In the genomic region with DNA sequence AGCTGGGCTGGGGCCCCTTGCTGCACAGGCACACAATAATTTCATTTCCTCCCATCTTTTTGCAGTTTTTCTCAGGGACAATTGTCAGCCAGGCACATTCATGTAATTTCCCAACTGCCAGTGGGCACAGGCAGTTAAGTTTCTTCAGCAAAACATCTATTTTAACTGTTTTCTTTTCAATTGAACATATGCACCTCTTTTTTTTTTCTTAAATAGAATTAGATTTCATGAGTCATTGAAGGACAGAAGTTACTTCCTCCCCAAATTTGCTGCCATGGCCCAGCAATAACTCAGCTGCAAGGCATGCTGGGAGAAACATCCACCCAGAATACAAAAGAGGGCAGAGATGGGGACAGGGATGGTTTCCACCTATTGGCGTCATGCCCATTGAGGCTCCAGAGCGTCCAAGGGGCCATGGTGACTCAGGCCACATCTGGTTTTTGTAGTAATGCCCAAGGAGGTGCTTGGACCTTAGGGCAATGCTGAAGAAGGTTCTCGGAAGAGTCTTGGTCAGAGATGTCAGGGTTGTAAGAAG, we compare ENCODE assay signal across 21 mouse cellular contexts.
DNase-seq lines count a peak whose midpoint lies in the region; ATAC-seq lines count a peak whose summit lies in the region.
"Had no signal": no experiment of that assay in that cellular context is flagged by ENCODE, and none has a peak within 500 bp of the region (broad histone marks: within the 10 kb centered on the region; RNA-seq: fewer than 3 reads in every experiment).

No protein-coding gene starts in this region.

- no peak for DNase-seq in frontal cortex, postnatal 14 days (ENCODE audit: low spot score in 2 of 2)
- DNase-seq in left cerebral cortex, adult 18-20 months (ENCODE audit: low spot score in 2 of 2): peak; percentile 38 to 49
- DNase-seq in left cerebral cortex, postnatal 4 days: no peak
- DNase-seq in 3134 (ENCODE audit: extremely low read depth, insufficient read length, low spot score) (peak; percentile 22), NIH3T3 (ENCODE audit: low read depth) (peak; percentile 20)
- no peak for DNase-seq in thymus, postnatal 36 days
- DNase-seq in adrenal gland, postnatal 4 days (ENCODE audit: low spot score in 2 of 2): no peak
- DNase-seq: adrenal gland, postnatal 14 days; cerebellum, adult 11 months; cerebellum, adult 8-10 months; cerebellum, postnatal 14 days; gastrocnemius, adult 2 months; gastrocnemius, postnatal 25 days; heart, postnatal 10 days; heart, postnatal 4 days had no signal

- intact Hi-C loops in left cerebral cortex, postnatal 4 days (cut with DNase I): no loop called here

- 0 out of 2 replicates have a peak, but pooled peaks have one; percentile 18 for ATAC-seq in frontal cortex, adult (ENCODE audit: low TSS enrichment)
- ATAC-seq: activated CD4-positive, CD25-positive, alpha-beta regulatory T cell, adult 4 months; forebrain, embryonic 16.5 days; hindbrain, embryonic 16.5 days; inflammation-experienced regulatory T-cells, adult 6 months; Patski had no signal

Comparison
In these comparisons a context has a peak if more than half of its experiments do, and no peak if none do; other contexts are left out.
1. DNase-seq: peak in left cerebral cortex, adult 18-20 months (2 of 2), 3134 (single experiment) and NIH3T3 (single experiment); none in frontal cortex, postnatal 14 days (0 of 2), left cerebral cortex, postnatal 4 days (single experiment), thymus, postnatal 36 days (0 of 2) and adrenal gland, postnatal 4 days (0 of 2).